Mouse (Mus musculus): Measurements from ENCODE around the gene Dleu7. TPM values are rescaled to one million over a fixed set of nuclear protein-coding genes. Genes with fewer than 3 reads are reported as not detected.
A peak's percentile ranks its signal among the peaks of the same experiment; 100 is the strongest.

The Dleu7 gene
- polyA plus RNA-seq, 1 experiment, result not detected

GRCm38 (mm10) chr14:62251999-62252398 lies 40.8 kb downstream of the Dleu7 start:
- 8% methylated on average over 4 of the region's 4 CpGs for WGBS
- H3K4me3 ChIP-seq (replicated peaks; ENCODE audit: extremely low read depth, low read depth, low read length), result no peak overlapping the region
- no peaks in the 10 kb centered on the region for H3K4me1 ChIP-seq (ENCODE audit: control insufficient read depth, insufficient read depth, low read length)
- TF ChIP-seq CTCF (IDR thresholded peaks at IDR 0.05; ENCODE audit: insufficient read depth, low read length) (peak; percentile 49), POLR2A (IDR thresholded peaks at IDR 0.05; ENCODE audit: borderline replicate concordance, extremely low read depth, low read depth, low read length) (no peak)
- DNase-seq, result peak; percentile 18

GRCm38 (mm10) chr14:62250046-62250445 lies 42.8 kb downstream of the Dleu7 start:
- H3K4me1 ChIP-seq (ENCODE audit: control insufficient read depth, insufficient read depth, low read length), result no peaks in the 10 kb centered on the region
- DNase-seq, result no peak
- WGBS, result 75% methylated on average over 3 of the region's 3 CpGs
- TF ChIP-seq POLR2A (IDR thresholded peaks at IDR 0.05; ENCODE audit: borderline replicate concordance, extremely low read depth, low read depth, low read length) (no peak), CTCF (IDR thresholded peaks at IDR 0.05; ENCODE audit: insufficient read depth, low read length) (no peak)
- no peak overlapping the region for H3K4me3 ChIP-seq (replicated peaks; ENCODE audit: extremely low read depth, low read depth, low read length)

- Histone ChIP-seq H3K4me3 (replicated peaks; ENCODE audit: extremely low read depth, low read depth, low read length) (no peak overlapping the region), H3K4me1 (ENCODE audit: control insufficient read depth, insufficient read depth, low read length) (no peaks in the 10 kb centered on the region)
- TF ChIP-seq CTCF (IDR thresholded peaks at IDR 0.05; ENCODE audit: insufficient read depth, low read length), result no peak
- TF ChIP-seq POLR2A (IDR thresholded peaks at IDR 0.05; ENCODE audit: borderline replicate concordance, extremely low read depth, low read depth, low read length), result no peak
- 87% methylated on average over 2 of the region's 2 CpGs for WGBS
- no peak for DNase-seq
Observed at GRCm38 (mm10) chr14:62249251-62249650, 43.6 kb downstream of the Dleu7 start.

- 76% methylated on average over 10 of the region's 10 CpGs for WGBS
Observed at GRCm38 (mm10) chr14:62248796-62249195, 44.1 kb downstream of the Dleu7 start.

GRCm38 (mm10) chr14:62248345-62248744 lies 44.5 kb downstream of the Dleu7 start:
- Histone ChIP-seq H3K4me3 (replicated peaks; ENCODE audit: extremely low read depth, low read depth, low read length) (no peak overlapping the region), H3K4me1 (ENCODE audit: control insufficient read depth, insufficient read depth, low read length) (no peaks in the 10 kb centered on the region)
- TF ChIP-seq POLR2A (IDR thresholded peaks at IDR 0.05; ENCODE audit: borderline replicate concordance, extremely low read depth, low read depth, low read length) (no peak), CTCF (IDR thresholded peaks at IDR 0.05; ENCODE audit: insufficient read depth, low read length) (no peak)
- DNase-seq, result no peak
- WGBS, result 89% methylated on average over 7 of the region's 7 CpGs

More at GRCm38 (mm10) chr14:62248796-62249195, 44.1 kb downstream of the Dleu7 start:
- Histone ChIP-seq H3K4me3 (replicated peaks; ENCODE audit: extremely low read depth, low read depth, low read length) (no peak overlapping the region), H3K4me1 (ENCODE audit: control insufficient read depth, insufficient read depth, low read length) (no peaks in the 10 kb centered on the region)
- no peak for TF ChIP-seq POLR2A (IDR thresholded peaks at IDR 0.05; ENCODE audit: borderline replicate concordance, extremely low read depth, low read depth, low read length)
- TF ChIP-seq CTCF (IDR thresholded peaks at IDR 0.05; ENCODE audit: insufficient read depth, low read length), result no peak
- no peak for DNase-seq

GRCm38 (mm10) chr14:62245557-62245956 lies 47.3 kb downstream of the Dleu7 start:
- Histone ChIP-seq H3K4me3 (replicated peaks; ENCODE audit: extremely low read depth, low read depth, low read length) (no peak overlapping the region), H3K4me1 (ENCODE audit: control insufficient read depth, insufficient read depth, low read length) (no peaks in the 10 kb centered on the region)
- TF ChIP-seq POLR2A (IDR thresholded peaks at IDR 0.05; ENCODE audit: borderline replicate concordance, extremely low read depth, low read depth, low read length), result no peak
- TF ChIP-seq CTCF (IDR thresholded peaks at IDR 0.05; ENCODE audit: insufficient read depth, low read length), result no peak
- no peak for DNase-seq
- WGBS, result 23% methylated on average over 4 of the region's 4 CpGs

GRCm38 (mm10) chr14:62243530-62243929 lies 49.3 kb downstream of the Dleu7 start:
- Histone ChIP-seq H3K4me3 (replicated peaks; ENCODE audit: extremely low read depth, low read depth, low read length) (no peak overlapping the region), H3K4me1 (ENCODE audit: control insufficient read depth, insufficient read depth, low read length) (no peaks in the 10 kb centered on the region)
- DNase-seq, result no peak
- TF ChIP-seq POLR2A (IDR thresholded peaks at IDR 0.05; ENCODE audit: borderline replicate concordance, extremely low read depth, low read depth, low read length) (no peak), CTCF (IDR thresholded peaks at IDR 0.05; ENCODE audit: insufficient read depth, low read length) (no peak)
- 58% methylated on average over 2 of the region's 2 CpGs for WGBS

- no peaks in the 10 kb centered on the region for H3K4me1 ChIP-seq (ENCODE audit: control insufficient read depth, insufficient read depth, low read length)
- WGBS, result 55% methylated on average over 7 of the region's 7 CpGs
- H3K4me3 ChIP-seq (replicated peaks; ENCODE audit: extremely low read depth, low read depth, low read length), result no peak overlapping the region
- TF ChIP-seq CTCF (IDR thresholded peaks at IDR 0.05; ENCODE audit: insufficient read depth, low read length) (no peak), POLR2A (IDR thresholded peaks at IDR 0.05; ENCODE audit: borderline replicate concordance, extremely low read depth, low read depth, low read length) (no peak)
- no peak for DNase-seq
Observed at GRCm38 (mm10) chr14:62235969-62236368, 56.9 kb downstream of the Dleu7 start.

- TF ChIP-seq CTCF (IDR thresholded peaks at IDR 0.05; ENCODE audit: insufficient read depth, low read length) (no peak), POLR2A (IDR thresholded peaks at IDR 0.05; ENCODE audit: borderline replicate concordance, extremely low read depth, low read depth, low read length) (no peak)
- WGBS, result 62% methylated on average over 1 of the region's 1 CpGs
- H3K4me3 ChIP-seq (replicated peaks; ENCODE audit: extremely low read depth, low read depth, low read length), result no peak overlapping the region
Observed at GRCm38 (mm10) chr14:62235214-62235613, 57.6 kb downstream of the Dleu7 start.

GRCm38 (mm10) chr14:62230968-62231367 lies 61.9 kb downstream of the Dleu7 start:
- no peak for DNase-seq
- H3K4me1 ChIP-seq (ENCODE audit: control insufficient read depth, insufficient read depth, low read length), result no peaks in the 10 kb centered on the region
- 62% methylated on average over 3 of the region's 3 CpGs for WGBS
- H3K4me3 ChIP-seq (replicated peaks; ENCODE audit: extremely low read depth, low read depth, low read length), result no peak overlapping the region
- TF ChIP-seq POLR2A (IDR thresholded peaks at IDR 0.05; ENCODE audit: borderline replicate concordance, extremely low read depth, low read depth, low read length) (no peak), CTCF (IDR thresholded peaks at IDR 0.05; ENCODE audit: insufficient read depth, low read length) (no peak)

More at GRCm38 (mm10) chr14:62235214-62235613, 57.6 kb downstream of the Dleu7 start:
- H3K4me1 ChIP-seq (ENCODE audit: control insufficient read depth, insufficient read depth, low read length), result no peaks in the 10 kb centered on the region
- DNase-seq, result no peak

Data from lung, adult 2 months (tissue).